Mouse (Mus musculus) layer of hippocampus, adult 8-10 months (tissue): ENCODE data around the gene Rbfox1. TPM values are rescaled to one million over a fixed set of nuclear protein-coding genes. Genes with fewer than 3 reads are reported as not detected.

ENCODE experiments used
- DNase-seq, 2 experiments: peaks; one replicate each; pipeline ENCODE4 v3.0.0; 2022; ENCODE audit warnings: low spot score in 2 of 2
- total RNA-seq, 4 experiments: library from RNA; stranded (reverse); gene quantifications; 2 replicates each; pipeline ENCODE4 v1.2.4; 2022

The Rbfox1 gene
- total RNA-seq, 4 experiments from 2014 or later = 328 to 354 (median 345) TPM

- no peak for DNase-seq
Observed at GRCm38 (mm10) chr16:7139480-7139879, 1254.3 kb downstream of the Rbfox1 start.

GRCm38 (mm10) chr16:7140909-7141308 is 1255.8 kb downstream of the Rbfox1 start:
- DNase-seq = no peak

- DNase-seq = no peak
Observed at GRCm38 (mm10) chr16:7145505-7145904, 1260.3 kb downstream of the Rbfox1 start.

GRCm38 (mm10) chr16:7146454-7146853 is 1261.3 kb downstream of the Rbfox1 start:
- DNase-seq = no peak

- no peak for DNase-seq
Observed at GRCm38 (mm10) chr16:7147884-7148283, 1262.7 kb downstream of the Rbfox1 start.

GRCm38 (mm10) chr16:7149106-7149899 is 1264.1 kb downstream of the Rbfox1 start:
- DNase-seq = no peak

GRCm38 (mm10) chr16:7150201-7150791 is 1265.1 kb downstream of the Rbfox1 start:
- no peak for DNase-seq

GRCm38 (mm10) chr16:7152401-7152800 is 1267.2 kb downstream of the Rbfox1 start:
- no peak for DNase-seq

GRCm38 (mm10) chr16:7154671-7155070 is 1269.5 kb downstream of the Rbfox1 start:
- DNase-seq = no peak

- DNase-seq = no peak
Observed at GRCm38 (mm10) chr16:7158856-7159826, 1274.0 kb downstream of the Rbfox1 start.

- DNase-seq = no peak
Observed at GRCm38 (mm10) chr16:7159827-7160217, 1274.7 kb downstream of the Rbfox1 start.

GRCm38 (mm10) chr16:7162168-7162567 is 1277.0 kb downstream of the Rbfox1 start:
- no peak for DNase-seq

- no peak for DNase-seq
Observed at GRCm38 (mm10) chr16:7163688-7164087, 1278.5 kb downstream of the Rbfox1 start.

GRCm38 (mm10) chr16:7164153-7164737 is 1279.1 kb downstream of the Rbfox1 start:
- no peak for DNase-seq

GRCm38 (mm10) chr16:7175960-7176359 is 1290.8 kb downstream of the Rbfox1 start:
- no peak for DNase-seq

GRCm38 (mm10) chr16:7187788-7188187 is 1302.6 kb downstream of the Rbfox1 start:
- DNase-seq = peak in 1 of 2 experiments; percentile 34

GRCm38 (mm10) chr16:7193535-7193934 is 1308.4 kb downstream of the Rbfox1 start:
- DNase-seq = no peak

- DNase-seq = no peak
Observed at GRCm38 (mm10) chr16:7197953-7198352, 1312.8 kb downstream of the Rbfox1 start.

GRCm38 (mm10) chr16:7200239-7200638 is 1315.1 kb downstream of the Rbfox1 start:
- no peak for DNase-seq

- no peak for DNase-seq
Observed at GRCm38 (mm10) chr16:7201816-7202215, 1316.7 kb downstream of the Rbfox1 start.
